Mouse (Mus musculus) CD4-positive, CD25-positive, alpha-beta regulatory T cell (primary cell): ENCODE results near the gene Chd5. TPM values are rescaled to one million over a fixed set of nuclear protein-coding genes. Genes with fewer than 3 reads are reported as not detected.

ENCODE experiments used
- polyA plus RNA-seq: library from polyadenylated mRNA; unstranded; fragments of 100-300 nt; shearing (Covaris generic); gene quantifications from one replicate; pipeline ENCODE4 v1.2.1, GENCODE M21; 2017

Gene Chd5
- 0.08 TPM for polyA plus RNA-seq

DNA sequence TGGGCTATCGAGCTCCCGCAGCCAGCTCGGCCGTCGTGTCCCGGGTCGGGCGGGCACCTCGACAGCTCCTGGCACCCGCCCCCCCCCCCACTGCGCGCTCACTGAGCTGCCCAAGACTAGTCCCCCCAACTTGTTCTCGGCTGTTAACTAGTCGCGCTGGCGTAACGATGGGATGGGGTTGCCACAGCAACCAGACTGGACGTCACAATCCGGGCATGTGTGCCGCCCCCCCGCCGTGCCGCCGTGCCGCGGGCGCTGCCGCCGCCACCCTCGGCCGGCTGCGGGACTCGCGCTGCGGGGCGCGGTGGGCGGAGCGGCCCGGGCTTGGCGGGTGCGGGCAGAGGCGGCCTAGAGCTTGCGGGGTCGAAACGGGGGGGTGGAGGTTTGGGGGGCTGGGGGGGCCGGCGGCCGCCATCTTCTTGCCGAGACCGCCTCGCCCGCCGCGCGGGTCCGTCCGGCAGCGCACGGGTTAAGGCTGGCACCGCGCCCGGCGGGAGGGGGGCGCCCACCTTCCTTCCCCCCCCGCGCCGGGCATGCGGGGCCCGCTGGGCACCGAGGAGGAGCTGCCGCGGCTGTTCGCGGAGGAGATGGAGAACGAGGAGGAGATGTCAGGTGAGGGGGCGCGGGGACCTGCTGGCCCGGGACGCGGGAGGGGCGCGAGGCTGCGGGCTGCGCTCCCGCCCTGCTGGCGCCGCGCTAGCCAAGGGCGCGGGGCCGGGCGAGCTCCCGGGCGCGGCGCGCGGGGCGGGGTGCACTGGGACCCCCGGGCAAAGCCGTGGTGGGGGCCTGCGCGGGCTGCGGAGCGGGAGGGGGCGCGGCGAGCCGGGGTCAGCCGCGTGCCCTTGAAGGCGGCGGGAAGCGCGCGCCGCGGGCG lies at the start of gene Chd5:
TSS of gene Chd5 (plus strand) at position 233 of the 874 bp plus-strand sequence.

DNA sequence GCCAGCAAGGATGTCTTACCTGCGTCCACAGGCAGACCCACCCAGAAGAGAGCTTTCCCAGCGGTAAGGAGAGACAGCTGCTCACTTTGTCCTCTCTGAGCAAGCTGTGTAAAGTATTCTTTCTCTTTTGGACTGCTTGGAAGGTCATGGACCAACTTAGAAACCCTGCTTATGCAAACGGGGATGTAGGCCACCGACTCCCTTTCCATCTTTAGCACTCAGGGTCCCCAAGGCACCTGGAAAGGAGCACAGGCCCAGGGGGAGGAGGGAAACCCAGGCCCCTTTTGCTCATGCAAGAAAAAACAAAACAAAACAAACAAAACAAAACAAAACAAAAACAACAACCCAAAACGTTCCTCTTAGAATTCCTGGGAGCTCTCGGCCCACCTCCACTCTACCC lies 46.9 kb upstream of the Chd5 start, which contains the start of gene Hes3:
TSS of gene Hes3 (minus strand) at position 101 of the 400 bp plus-strand sequence.

GRCm38 (mm10) chr4:152296874-152297861 lies 41.3 kb upstream of the Chd5 start, which contains the start of gene Icmt:
TSS of gene Icmt (plus strand) at chr4:152297227.

GRCm38 (mm10) chr4:152318517-152319234 lies 19.8 kb upstream of the Chd5 start, which contains the start of gene Rnf207:
TSS of gene Rnf207 (minus strand) at chr4:152318993.

DNA sequence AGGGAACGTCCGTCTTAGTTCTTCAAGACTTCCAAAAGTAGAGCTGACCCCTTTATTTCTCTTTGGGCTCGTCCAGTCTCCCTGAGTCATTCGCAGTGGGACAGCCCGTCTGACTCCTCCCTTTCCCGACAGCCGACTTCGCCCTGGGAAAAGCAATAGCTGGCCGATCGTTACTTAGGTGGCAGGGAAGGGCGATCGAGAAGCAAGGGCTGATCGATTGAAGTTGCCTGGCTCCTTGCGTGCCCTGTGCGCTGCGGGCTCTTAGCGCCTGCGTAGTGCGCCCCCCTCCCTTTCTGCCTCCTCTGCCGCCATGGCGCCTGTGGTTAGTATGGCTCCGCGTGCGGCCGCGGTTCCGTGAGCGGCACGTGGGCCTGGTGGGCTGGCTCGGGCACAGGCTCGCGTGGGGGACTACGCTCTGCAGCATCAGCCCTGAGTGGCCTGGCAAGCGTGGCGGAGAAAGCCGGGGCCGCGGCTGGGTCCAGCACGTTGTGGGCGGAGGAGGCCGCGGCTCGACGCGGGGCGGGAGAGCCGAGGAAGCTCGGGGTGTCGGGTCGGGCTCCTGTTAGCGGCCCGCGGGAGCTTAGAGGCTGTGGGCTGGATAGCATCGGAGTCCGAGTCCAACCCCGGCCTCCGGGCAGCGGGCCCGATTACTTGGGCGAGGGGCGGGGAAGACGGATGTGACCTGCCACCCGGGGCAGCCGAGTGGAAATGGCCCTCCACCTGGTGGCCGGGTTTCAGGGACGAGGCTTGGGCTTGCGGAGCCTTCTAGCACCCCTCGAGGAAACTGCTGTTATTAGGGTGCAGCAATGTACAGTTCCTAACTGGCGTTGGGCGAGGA lies 12.7 kb upstream of the Chd5 start, which contains the start of gene Rpl22:
TSS of gene Rpl22 (plus strand) at position 169 of the 838 bp plus-strand sequence.

Other genes starting within 250 kb of the Chd5 start
- gene Tnfrsf25, start 222.7 kb upstream of the Chd5 start, polyA plus RNA-seq = 212 TPM
- 52.1 TPM for gene Espn, start 186.3 kb upstream of the Chd5 start, polyA plus RNA-seq
- gene Hes2, start 179.8 kb upstream of the Chd5 start, polyA plus RNA-seq = not detected
- 68.7 TPM for gene Acot7, start 160.5 kb upstream of the Chd5 start, polyA plus RNA-seq
- 0.20 TPM for gene Gpr153, start 64.4 kb upstream of the Chd5 start, polyA plus RNA-seq
- gene Hes3, start 47.0 kb upstream of the Chd5 start, polyA plus RNA-seq = not detected
- gene Icmt, start 41.4 kb upstream of the Chd5 start, polyA plus RNA-seq = 20.2 TPM
- gene Rnf207, start 19.7 kb upstream of the Chd5 start, polyA plus RNA-seq = not detected
- 441 TPM for gene Rpl22, start 12.9 kb upstream of the Chd5 start, polyA plus RNA-seq
- 0.51 TPM for gene Nphp4, start 138.1 kb downstream of the Chd5 start, polyA plus RNA-seq
- gene Kcnab2, start 139.2 kb downstream of the Chd5 start, polyA plus RNA-seq = 129 TPM